In the genomic region with DNA sequence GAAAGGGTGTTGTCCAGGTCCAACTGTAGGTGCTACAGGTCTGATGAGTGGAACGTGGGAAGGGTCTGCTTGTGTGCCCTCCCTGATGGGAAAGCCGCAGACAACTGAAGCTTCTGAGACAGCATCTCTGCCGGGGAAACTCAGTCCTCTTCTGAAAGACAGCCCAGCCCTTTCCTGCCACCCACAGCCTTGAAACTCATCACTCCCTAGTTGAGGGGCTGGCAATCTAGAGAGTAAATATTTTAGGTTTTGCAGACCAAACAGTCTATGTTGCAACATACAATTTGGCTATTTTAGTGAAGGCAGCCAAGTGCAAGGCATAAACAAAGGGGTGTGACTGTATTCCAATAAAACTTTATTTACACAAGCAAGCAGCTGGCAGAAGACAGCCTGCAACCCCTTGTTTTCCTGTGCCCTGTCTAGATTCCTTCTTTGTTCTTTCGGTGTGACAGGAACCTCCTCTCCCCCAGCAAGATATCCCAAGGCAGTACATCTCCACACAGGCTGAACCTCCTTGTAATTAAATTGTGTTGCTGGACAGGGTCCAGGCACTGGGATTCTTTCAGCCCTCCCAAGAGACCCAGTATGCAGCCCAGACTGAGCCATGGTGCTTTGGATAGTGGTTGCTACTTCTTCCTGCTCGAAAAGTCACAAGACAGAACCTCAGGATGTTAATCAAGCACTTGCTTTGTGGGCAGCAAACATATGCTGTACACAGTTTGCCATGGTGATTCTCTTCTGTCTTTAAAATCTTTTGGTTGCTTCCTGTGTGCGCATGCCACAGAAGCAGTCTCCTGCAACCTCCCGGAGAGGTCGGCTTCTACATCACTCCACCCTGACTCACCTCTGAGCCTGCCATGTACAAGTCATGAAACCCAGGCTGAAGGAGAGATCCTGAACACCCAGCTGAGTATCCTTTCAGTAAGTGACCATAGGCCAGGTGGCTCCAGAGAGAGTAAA, we compare ENCODE assay signal across 16 mouse cellular contexts.
DNase-seq lines count a peak whose midpoint lies in the region; ATAC-seq lines count a peak whose summit lies in the region.
"Had no signal": no experiment of that assay in that cellular context is flagged by ENCODE, and none has a peak within 500 bp of the region (broad histone marks: within the 10 kb centered on the region; RNA-seq: fewer than 3 reads in every experiment).

No protein-coding gene starts in this region.

- no peaks in the 10 kb centered on the region for H3K27me3 ChIP-seq in hindbrain, embryonic 10.5 days (ENCODE audit: insufficient read depth, poor library complexity, severe bottlenecking)
- H3K27me3 ChIP-seq in hindbrain, embryonic 11.5 days (ENCODE audit: control insufficient read depth, insufficient read depth, low read length), result no peaks in the 10 kb centered on the region
- H3K27me3 ChIP-seq in midbrain, embryonic 14.5 days (ENCODE audit: control insufficient read depth, insufficient read depth, low read length), result no peaks in the 10 kb centered on the region
- H3K27me3 ChIP-seq in midbrain, embryonic 15.5 days (replicated peaks), result no peaks in the 10 kb centered on the region
- H3K27me3 ChIP-seq in forebrain, embryonic 12.5 days, result peaks cover 7% of the 10 kb centered on the region; the same call in 1 of the 2 replicates
- H3K27me3 ChIP-seq: embryonic facial prominence, embryonic 12.5 days; heart, embryonic 13.5 days; intestine, embryonic 15.5 days had no signal

- peak; percentile 14 to 20 for DNase-seq in cerebellum, postnatal 10 days
- no peak for DNase-seq in cerebellum, postnatal 25 days
- DNase-seq in hindbrain, embryonic 10.5 days (ENCODE audit: low spot score), result no peak
- no peak for DNase-seq in hindbrain, embryonic 11.5 days (ENCODE audit: low spot score)
- DNase-seq in midbrain, embryonic 14.5 days, result peak; percentile 37
- DNase-seq in lung, postnatal 4 days, result peak; percentile 23 to 42
- DNase-seq: adrenal gland, postnatal 36 days; cerebellum, adult 18-20 months; retina, postnatal 1 day had no signal

- H3K9ac ChIP-seq in hindbrain, embryonic 11.5 days (ENCODE audit: low read depth, low read length), result no peak overlapping the region
- no peak overlapping the region for H3K9ac ChIP-seq in midbrain, embryonic 14.5 days (replicated peaks; ENCODE audit: low read length)
- no peak overlapping the region for H3K9ac ChIP-seq in midbrain, embryonic 15.5 days
- H3K9ac ChIP-seq in forebrain, embryonic 12.5 days, result no peak overlapping the region
- H3K9ac ChIP-seq: embryonic facial prominence, embryonic 12.5 days; heart, embryonic 13.5 days; intestine, embryonic 15.5 days had no signal

- H3K4me3 ChIP-seq in hindbrain, embryonic 10.5 days, result no peak overlapping the region
- H3K4me3 ChIP-seq in hindbrain, embryonic 11.5 days (ENCODE audit: low read depth, low read length), result no peak overlapping the region
- H3K4me3 ChIP-seq in midbrain, embryonic 14.5 days (replicated peaks; ENCODE audit: low read depth, low read length), result no peak overlapping the region
- H3K4me3 ChIP-seq in midbrain, embryonic 15.5 days, result no peak overlapping the region
- H3K4me3 ChIP-seq in forebrain, embryonic 12.5 days (replicated peaks), result no peak overlapping the region
- H3K4me3 ChIP-seq: embryonic facial prominence, embryonic 12.5 days; heart, embryonic 13.5 days; intestine, embryonic 15.5 days; myocyte had no signal

- H3K9me3 ChIP-seq in hindbrain, embryonic 10.5 days, result no peaks in the 10 kb centered on the region
- H3K9me3 ChIP-seq in hindbrain, embryonic 11.5 days (ENCODE audit: control insufficient read depth, low read length), result no peaks in the 10 kb centered on the region
- H3K9me3 ChIP-seq in midbrain, embryonic 14.5 days (ENCODE audit: control insufficient read depth, low read length), result no peaks in the 10 kb centered on the region
- no peaks in the 10 kb centered on the region for H3K9me3 ChIP-seq in midbrain, embryonic 15.5 days
- no peaks in the 10 kb centered on the region for H3K9me3 ChIP-seq in forebrain, embryonic 12.5 days
- H3K9me3 ChIP-seq: embryonic facial prominence, embryonic 12.5 days; heart, embryonic 13.5 days; intestine, embryonic 15.5 days had no signal

- ATAC-seq in hindbrain, embryonic 11.5 days (ENCODE audit: low FRiP score), result no peak
- no peak for ATAC-seq in midbrain, embryonic 14.5 days (ENCODE audit: low FRiP score, low TSS enrichment)
- no peak for ATAC-seq in midbrain, embryonic 15.5 days (replicated peaks)
- no peak for ATAC-seq in forebrain, embryonic 12.5 days (ENCODE audit: low FRiP score)
- ATAC-seq: intestine, embryonic 15.5 days had no signal

- H3K36me3 ChIP-seq in hindbrain, embryonic 10.5 days, result no peaks in the 10 kb centered on the region
- no peaks in the 10 kb centered on the region for H3K36me3 ChIP-seq in hindbrain, embryonic 11.5 days (ENCODE audit: control insufficient read depth, insufficient read depth, low read length)
- H3K36me3 ChIP-seq in midbrain, embryonic 14.5 days (ENCODE audit: control insufficient read depth, insufficient read depth, low read length), result no peaks in the 10 kb centered on the region
- H3K36me3 ChIP-seq in midbrain, embryonic 15.5 days (replicated peaks), result no peaks in the 10 kb centered on the region
- no peaks in the 10 kb centered on the region for H3K36me3 ChIP-seq in forebrain, embryonic 12.5 days (replicated peaks)
- H3K36me3 ChIP-seq: embryonic facial prominence, embryonic 12.5 days; heart, embryonic 13.5 days; intestine, embryonic 15.5 days had no signal

- WGBS in hindbrain, embryonic 10.5 days, result 86% methylated on average over 8 of the region's 8 CpGs
- 80% methylated on average over 8 of the region's 8 CpGs for WGBS in hindbrain, embryonic 11.5 days
- 80% methylated on average over 8 of the region's 8 CpGs for WGBS in midbrain, embryonic 14.5 days
- WGBS in midbrain, embryonic 15.5 days, result 72% methylated on average over 8 of the region's 8 CpGs
- WGBS in forebrain, embryonic 12.5 days, result 85% methylated on average over 8 of the region's 8 CpGs

- H3K27ac ChIP-seq in hindbrain, embryonic 10.5 days, result peak overlapping the region; percentile 45; the same call in 1 of the 2 replicates
- H3K27ac ChIP-seq in hindbrain, embryonic 11.5 days (ENCODE audit: low read depth, low read length), result no peak overlapping the region
- H3K27ac ChIP-seq in midbrain, embryonic 14.5 days (replicated peaks; ENCODE audit: low read depth, low read length), result no peak overlapping the region
- no peak overlapping the region for H3K27ac ChIP-seq in midbrain, embryonic 15.5 days
- no peak overlapping the region for H3K27ac ChIP-seq in forebrain, embryonic 12.5 days
- H3K27ac ChIP-seq: embryonic facial prominence, embryonic 12.5 days; heart, embryonic 13.5 days; intestine, embryonic 15.5 days; macrophage had no signal

- H3K4me1 ChIP-seq in hindbrain, embryonic 10.5 days (replicated peaks), result 0 out of 2 replicates have a peak, but pooled peaks cover 8% of the 10 kb centered on the region
- H3K4me1 ChIP-seq in hindbrain, embryonic 11.5 days (replicated peaks; ENCODE audit: control insufficient read depth, insufficient read depth, low read length), result no peaks in the 10 kb centered on the region
- peaks cover 7% of the 10 kb centered on the region; the same call in 1 of the 2 replicates for H3K4me1 ChIP-seq in midbrain, embryonic 14.5 days (ENCODE audit: control insufficient read depth, insufficient read depth, low read length)
- peaks cover 11% of the 10 kb centered on the region for H3K4me1 ChIP-seq in midbrain, embryonic 15.5 days
- 0 out of 2 replicates have a peak, but pooled peaks cover 9% of the 10 kb centered on the region for H3K4me1 ChIP-seq in forebrain, embryonic 12.5 days
- H3K4me1 ChIP-seq: embryonic facial prominence, embryonic 12.5 days had no signal

- no peak overlapping the region for H3K4me2 ChIP-seq in hindbrain, embryonic 11.5 days (replicated peaks; ENCODE audit: low read depth, low read length)
- no peak overlapping the region for H3K4me2 ChIP-seq in midbrain, embryonic 14.5 days (ENCODE audit: low read length)
- H3K4me2 ChIP-seq in midbrain, embryonic 15.5 days, result no peak overlapping the region
- no peak overlapping the region for H3K4me2 ChIP-seq in forebrain, embryonic 12.5 days
- H3K4me2 ChIP-seq: embryonic facial prominence, embryonic 12.5 days; heart, embryonic 13.5 days; intestine, embryonic 15.5 days had no signal

Comparison
In these comparisons a context has a peak if more than half of its experiments do, and no peak if none do; other contexts are left out.
1. DNase-seq: peak in cerebellum, postnatal 10 days (2 of 2), midbrain, embryonic 14.5 days (single experiment) and lung, postnatal 4 days (2 of 2); none in cerebellum, postnatal 25 days (0 of 2), hindbrain, embryonic 10.5 days (single experiment) and hindbrain, embryonic 11.5 days (single experiment).